Mouse (Mus musculus) ovary, postnatal 36 days (tissue): ENCODE data around the gene Usp44.
A peak's percentile ranks its signal among the peaks of the same experiment; 100 is the strongest.

Experiments used
- DNase-seq: peaks from one replicate; pipeline ENCODE4 v3.0.0; 2022; ENCODE audit warnings: low spot score, mixed read lengths

Gene Usp44

DNA sequence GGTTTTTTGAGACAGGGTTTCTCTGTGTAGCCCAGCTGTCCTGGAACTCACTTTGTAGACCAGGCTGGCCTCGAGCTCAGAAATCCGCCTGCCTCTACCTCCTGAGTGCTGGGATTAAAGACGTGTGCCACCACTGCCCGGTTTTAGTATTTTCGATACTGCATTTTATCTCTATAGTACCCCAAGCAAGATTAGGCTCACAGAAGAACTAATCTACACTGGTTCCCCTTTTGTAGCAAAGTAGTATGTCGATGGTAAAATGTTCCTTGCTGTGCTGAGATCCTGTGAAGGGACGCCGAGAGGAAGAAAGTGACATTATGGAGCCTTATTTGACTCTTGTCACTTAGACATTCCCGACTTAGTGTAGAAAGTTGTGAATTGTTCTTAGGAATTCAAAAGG is 23.8 kb downstream of the Usp44 start:
- DNase-seq, result no peak

DNA sequence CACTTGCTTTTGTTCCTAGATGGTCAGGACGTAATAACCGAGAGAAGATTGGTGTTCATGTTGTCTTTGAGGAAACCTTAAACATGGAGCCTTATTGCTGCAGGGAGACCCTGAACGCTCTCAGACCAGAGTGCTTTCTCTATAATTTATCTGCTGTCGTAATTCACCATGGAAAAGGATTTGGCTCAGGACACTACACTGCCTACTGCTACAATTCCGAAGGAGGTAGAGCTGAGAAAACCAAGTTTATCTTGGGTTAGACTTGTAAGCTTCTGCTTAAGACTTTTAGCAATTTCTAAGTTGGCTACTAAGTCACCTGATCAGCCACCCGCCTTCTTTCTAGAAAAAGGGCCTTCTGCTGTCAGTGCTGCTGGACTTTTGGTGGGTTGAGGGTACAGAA is 24.7 kb downstream of the Usp44 start:
- no peak for DNase-seq

DNA sequence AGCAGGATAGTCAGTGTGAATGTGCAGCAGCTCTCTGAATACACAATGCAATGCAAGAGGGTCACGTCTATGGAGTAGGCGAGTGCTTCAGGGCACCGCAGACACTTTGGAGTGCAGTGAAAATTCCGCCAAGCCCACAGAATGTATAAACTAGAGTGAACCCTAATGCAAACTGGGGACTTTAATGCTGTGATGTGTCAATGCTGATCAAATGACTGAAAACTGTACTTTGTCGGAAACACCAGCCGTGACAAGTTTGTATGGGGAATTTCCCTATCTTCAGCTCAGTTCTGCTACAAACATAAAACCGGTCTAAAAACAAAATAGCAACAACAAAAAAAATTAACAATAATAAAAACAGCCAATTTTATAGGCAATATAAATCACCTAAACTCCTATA is 37.0 kb downstream of the Usp44 start:
- DNase-seq, result no peak

DNA sequence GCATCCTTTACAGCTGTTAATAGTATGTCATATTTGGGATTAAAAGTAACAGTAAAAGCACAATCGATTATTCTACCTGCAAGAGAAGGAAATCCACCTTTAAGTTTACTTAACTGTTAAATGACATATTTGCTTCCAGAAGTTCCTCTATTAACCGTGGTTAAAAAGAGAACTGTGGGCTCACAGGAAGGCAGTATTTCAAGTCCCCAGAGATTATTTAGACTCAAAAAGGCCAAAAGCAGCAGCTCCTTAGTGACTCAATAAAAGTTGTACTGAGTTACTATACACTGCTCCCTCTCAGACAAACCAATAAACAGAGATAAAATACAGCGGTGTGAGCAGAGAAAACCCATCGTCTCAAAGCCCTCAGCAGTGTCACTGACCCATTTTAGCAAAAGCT is 37.5 kb downstream of the Usp44 start:
- no peak for DNase-seq

DNA sequence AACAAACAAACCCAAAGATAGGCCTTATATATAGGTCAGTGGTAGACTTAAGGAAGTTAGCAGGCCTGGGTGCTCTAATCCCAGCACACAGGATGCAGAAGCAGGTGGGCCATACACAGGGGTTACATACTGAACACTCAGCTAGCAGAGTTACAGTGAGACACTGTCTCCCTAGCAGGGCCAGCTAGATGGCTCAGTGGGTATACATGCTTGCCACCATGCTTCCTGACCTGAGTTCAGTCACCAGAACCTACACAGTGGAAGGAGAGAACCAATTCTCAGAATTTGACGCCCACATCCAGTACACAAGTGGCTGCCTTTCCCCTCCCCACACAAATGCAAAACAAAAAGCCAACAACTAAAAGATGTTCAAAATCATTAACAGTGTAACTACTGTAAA is 45.4 kb downstream of the Usp44 start:
- no peak for DNase-seq

DNA sequence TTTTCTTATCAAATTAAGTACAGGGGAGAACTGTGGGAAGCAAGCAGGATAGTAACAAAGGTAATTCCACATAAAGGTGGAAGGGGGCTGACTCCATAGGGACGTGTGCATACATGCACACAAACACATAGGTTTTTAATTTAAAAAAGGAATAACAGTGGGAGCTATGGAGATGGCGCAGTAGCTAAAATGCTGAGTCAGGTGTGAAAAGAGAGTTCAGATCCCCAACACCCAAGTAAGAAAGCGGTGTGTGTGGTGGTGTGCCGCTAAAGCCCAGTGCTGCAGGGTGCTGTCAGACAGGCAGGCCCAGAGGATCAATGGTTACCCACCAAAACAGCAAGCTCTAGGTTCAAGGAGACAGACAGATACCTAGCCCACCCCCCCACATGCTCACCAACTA is 47.4 kb downstream of the Usp44 start:
- no peak for DNase-seq

DNA sequence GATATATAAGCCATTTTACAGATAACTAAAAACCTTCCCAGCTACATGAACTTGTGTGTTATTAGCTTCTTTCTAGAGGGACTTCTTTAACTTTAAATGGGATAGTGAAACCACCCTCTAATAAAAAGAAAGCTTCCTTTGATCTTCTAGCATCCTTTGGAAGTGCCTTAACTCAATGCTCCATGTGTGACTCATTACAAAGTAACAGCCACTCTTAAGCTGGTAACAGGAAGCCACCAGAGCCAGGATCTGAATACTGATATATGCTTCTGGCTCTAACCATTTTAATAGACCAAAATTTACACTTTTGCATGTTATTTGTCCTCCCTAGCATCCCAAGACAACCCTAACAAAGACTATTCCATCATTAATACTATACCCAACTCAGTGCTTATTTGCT is 50.6 kb downstream of the Usp44 start:
- no peak for DNase-seq

GRCm38 (mm10) chr10:93882738-93883364 is 51.5 kb downstream of the Usp44 start:
- DNase-seq, result no peak

DNA sequence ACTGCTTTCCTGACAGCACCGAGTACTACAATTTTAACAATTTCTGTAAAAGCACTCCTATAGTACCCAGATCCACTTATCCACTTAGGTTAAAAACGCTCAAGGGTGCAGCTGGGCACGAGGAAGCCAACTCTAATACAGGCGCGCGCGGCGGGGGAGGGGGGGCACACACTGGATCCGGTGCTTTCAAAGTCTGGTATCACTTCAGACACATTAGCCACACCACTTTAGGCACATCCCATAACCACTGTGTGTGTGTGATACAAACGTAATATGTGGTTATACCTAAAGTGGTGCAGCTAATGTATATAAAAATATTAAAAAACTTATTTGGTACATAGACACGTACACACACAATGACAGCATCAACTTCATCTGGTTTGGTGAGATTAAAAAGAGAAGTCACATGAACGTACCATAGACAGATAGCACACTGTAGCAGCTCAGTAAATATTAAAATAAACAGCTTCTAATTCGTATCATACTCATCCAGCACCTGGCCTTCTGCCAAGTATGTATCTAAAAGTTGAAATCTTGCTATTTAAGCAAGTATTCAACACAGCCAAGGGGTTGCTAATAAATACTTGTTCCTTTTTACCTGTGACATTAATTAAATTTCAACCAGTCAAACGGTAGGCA is 54.6 kb downstream of the Usp44 start:
- no peak for DNase-seq

- DNase-seq, result no peak
Observed at GRCm38 (mm10) chr10:93888590-93888934, 57.2 kb downstream of the Usp44 start.

DNA sequence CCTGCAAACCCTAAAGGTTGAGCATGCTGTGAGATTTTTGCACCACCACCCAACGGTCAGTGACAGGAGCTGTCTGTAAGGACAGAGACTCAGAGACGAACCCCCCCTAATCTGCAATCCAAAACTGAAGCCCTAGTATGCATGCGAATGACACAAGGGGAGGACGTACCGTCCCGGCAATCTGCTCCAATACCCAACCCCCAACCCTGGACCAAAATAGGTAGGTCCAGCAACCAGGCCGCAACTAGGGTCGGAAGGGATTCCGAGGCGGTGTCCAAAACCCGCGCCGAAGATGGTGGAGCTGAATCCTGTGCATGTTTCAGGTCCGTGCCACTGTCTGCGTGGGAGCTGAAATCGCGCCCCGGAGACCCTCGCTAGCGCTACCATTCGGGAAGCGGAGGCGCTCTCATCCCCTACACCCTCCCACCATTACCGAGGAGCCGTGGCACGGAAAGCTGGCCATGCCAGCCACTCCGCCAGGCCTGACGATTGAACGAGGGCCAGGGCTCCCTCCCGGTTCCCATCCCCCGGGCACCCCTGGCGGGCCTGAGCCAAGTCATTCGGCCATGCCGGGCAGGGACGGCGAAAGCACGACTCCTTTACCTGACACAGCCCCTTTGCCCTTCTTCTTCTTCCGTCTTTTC is 57.7 kb downstream of the Usp44 start:
- DNase-seq, result no peak

GRCm38 (mm10) chr10:93889579-93889950 is 58.2 kb downstream of the Usp44 start:
- DNase-seq, result peak; percentile 89

- no peak for DNase-seq
Observed at GRCm38 (mm10) chr10:93889976-93890375, 58.6 kb downstream of the Usp44 start.

DNA sequence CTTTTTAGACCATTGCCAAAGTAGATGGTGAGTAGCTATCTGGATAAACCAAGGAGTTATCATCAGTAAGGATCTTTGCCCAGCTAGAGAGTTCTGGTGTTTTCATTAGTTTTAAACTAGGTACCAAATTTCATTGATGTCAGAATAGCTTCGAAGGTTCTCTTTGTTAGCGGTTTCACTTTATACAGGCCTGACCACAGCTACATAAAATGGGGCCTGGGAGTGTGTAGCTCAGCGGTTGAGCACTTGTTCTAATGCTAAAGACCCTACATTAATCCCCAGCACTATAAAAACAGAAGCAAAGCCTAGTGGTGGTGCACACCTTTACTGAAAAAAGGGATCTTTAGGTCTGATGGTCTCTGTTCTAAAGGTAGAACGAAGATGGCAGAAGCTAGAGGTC is 59.2 kb downstream of the Usp44 start:
- DNase-seq, result no peak

DNA sequence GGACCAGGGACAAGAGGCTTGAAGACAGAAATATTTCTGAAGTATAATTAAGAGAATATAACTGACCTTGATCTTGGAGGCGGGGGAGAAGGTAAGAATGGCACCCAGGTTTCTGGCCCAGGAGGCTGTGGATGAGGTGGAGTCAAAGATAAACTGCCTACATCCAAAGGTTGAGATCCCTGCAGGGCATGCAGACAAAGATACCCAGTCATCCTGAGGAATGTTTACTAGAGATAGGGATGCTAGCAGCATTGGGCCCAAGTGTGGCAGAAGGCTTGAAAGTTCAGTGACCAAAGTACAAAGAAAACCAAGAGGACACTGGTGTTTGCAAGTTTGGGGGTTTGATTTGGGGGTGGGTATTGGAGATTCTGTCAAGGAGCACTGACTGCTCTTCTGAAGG is 59.7 kb downstream of the Usp44 start:
- DNase-seq, result no peak

DNA sequence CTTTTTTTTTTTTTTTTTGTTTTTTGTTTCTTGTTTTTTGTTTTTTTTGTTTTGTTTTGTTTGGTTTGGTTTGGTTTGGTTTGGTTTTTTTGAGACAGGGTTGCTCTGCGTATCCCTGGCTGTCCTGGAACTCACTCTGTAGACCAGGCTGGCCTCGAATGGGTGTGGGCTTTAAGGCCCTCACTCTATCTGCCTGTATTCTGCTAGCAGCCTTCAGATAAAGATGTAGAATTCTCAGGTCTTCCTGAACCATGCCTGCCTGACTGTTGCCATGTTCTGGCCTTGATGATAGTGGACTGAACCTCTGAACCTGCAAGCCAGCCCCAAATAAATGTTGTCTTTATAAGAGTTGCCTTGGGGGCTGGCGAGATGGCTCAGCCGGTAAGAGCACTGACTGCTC is 61.2 kb downstream of the Usp44 start:
- no peak for DNase-seq

- DNase-seq, result no peak
Observed at GRCm38 (mm10) chr10:93897043-93897646, 65.8 kb downstream of the Usp44 start, which contains the start of gene Metap2. Gene Metap2, minus strand, starts transcription at chr10:93897093.

GRCm38 (mm10) chr10:93899303-93899702 is 67.9 kb downstream of the Usp44 start:
- DNase-seq, result no peak

- no peak for DNase-seq
Observed at GRCm38 (mm10) chr10:93899907-93900306, 68.6 kb downstream of the Usp44 start.

DNA sequence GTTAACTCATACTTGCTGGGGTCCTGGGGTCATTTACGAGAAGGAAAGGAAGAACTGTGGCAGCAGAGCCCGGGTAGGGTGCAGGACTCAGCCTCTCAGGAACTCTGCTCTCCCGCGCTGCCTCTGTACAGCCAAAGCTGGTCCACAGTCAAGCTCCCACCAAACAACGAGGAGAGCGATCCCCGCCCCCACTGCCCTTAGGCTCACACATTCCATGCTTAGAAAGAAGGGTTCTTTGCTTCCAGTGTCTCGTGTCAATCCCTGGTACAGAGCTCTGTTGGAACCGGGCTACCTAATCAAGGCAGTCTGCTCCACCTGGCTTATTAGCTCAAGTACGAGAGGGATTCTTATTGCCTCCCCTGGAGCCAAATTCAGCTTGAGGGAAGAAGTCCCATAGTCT is 76.0 kb downstream of the Usp44 start:
- DNase-seq, result no peak
